Mouse (Mus musculus) olfactory bulb, adult 2 months (tissue): Measurements from ENCODE around the gene Ube2ql1.

ENCODE experiments used
- CTCF ChIP-seq: fragments of 200-500 bp; IDR thresholded peaks from 2 replicates; pipeline ENCODE4 v1.5.1; 2012; ENCODE audit warnings: low read depth, mild to moderate bottlenecking, low read length, moderate library complexity; ENCODE audit not compliant: insufficient read depth
- POLR2A ChIP-seq: fragments of 200-500 bp; IDR thresholded peaks from 2 replicates; pipeline ENCODE4 v1.6.1; 2012; ENCODE audit warnings: mild to moderate bottlenecking, low read depth, low read length, moderate library complexity; ENCODE audit not compliant: insufficient read depth

- TF ChIP-seq POLR2A (no peak), CTCF (no peak)
Measured at GRCm38 (mm10) chr13:69672565-69672964, 67.1 kb downstream of the Ube2ql1 start.
